Mouse (Mus musculus) CD4-positive, CD25-positive, alpha-beta regulatory T cell, adult 4 months (primary cell): ENCODE data around the gene Gm3336. TPM values are rescaled to one million over a fixed set of nuclear protein-coding genes. Genes with fewer than 3 reads are reported as not detected.

Experiments
- ATAC-seq: one replicate; pipeline ENCODE4 v1.8.0; 2017
- polyA plus RNA-seq, 2 experiments: library from polyadenylated mRNA; unstranded; fragments of 100-300 nt; shearing (Covaris generic); gene quantifications; one replicate each; pipeline ENCODE4 v1.2.1; 2017

Gene Gm3336
- polyA plus RNA-seq, 2 experiments from 2014 or later: not detected

GRCm38 (mm10) chr8:70719796-70720270 lies 1.5 kb downstream of the Gm3336 start:
- ATAC-seq: no peak

GRCm38 (mm10) chr8:70720739-70721138 lies 2.4 kb downstream of the Gm3336 start:
- peak; percentile 65 for ATAC-seq

GRCm38 (mm10) chr8:70721601-70722000 lies 3.3 kb downstream of the Gm3336 start:
- ATAC-seq: no peak

- no peak for ATAC-seq
Observed at GRCm38 (mm10) chr8:70723486-70724210, 5.3 kb downstream of the Gm3336 start, which contains the start of gene Pde4c. Gene Pde4c, plus strand, starts transcription at chr8:70723720.

- ATAC-seq: no peak
Observed at GRCm38 (mm10) chr8:70724216-70724615, 5.9 kb downstream of the Gm3336 start.

- ATAC-seq: no peak
Observed at GRCm38 (mm10) chr8:70725792-70726447, 7.6 kb downstream of the Gm3336 start.

- no peak for ATAC-seq
Observed at GRCm38 (mm10) chr8:70726721-70727120, 8.4 kb downstream of the Gm3336 start.

GRCm38 (mm10) chr8:70729808-70730475 lies 11.6 kb downstream of the Gm3336 start:
- peak; percentile 75 for ATAC-seq

- ATAC-seq: no peak
Observed at GRCm38 (mm10) chr8:70730956-70731355, 12.6 kb downstream of the Gm3336 start.

- no peak for ATAC-seq
Observed at GRCm38 (mm10) chr8:70737705-70738104, 19.4 kb downstream of the Gm3336 start.

- no peak for ATAC-seq
Observed at GRCm38 (mm10) chr8:70738211-70738610, 19.9 kb downstream of the Gm3336 start.

GRCm38 (mm10) chr8:70741661-70742060 lies 23.3 kb downstream of the Gm3336 start:
- no peak for ATAC-seq

GRCm38 (mm10) chr8:70742176-70742575 lies 23.8 kb downstream of the Gm3336 start:
- no peak for ATAC-seq

- peak; percentile 55 for ATAC-seq
Observed at GRCm38 (mm10) chr8:70742981-70743655, 24.8 kb downstream of the Gm3336 start.

GRCm38 (mm10) chr8:70743656-70744590 lies 25.6 kb downstream of the Gm3336 start:
- peak; percentile 65 for ATAC-seq

GRCm38 (mm10) chr8:70744806-70745205 lies 26.5 kb downstream of the Gm3336 start:
- peak; percentile 56 for ATAC-seq

GRCm38 (mm10) chr8:70745691-70746220 lies 27.4 kb downstream of the Gm3336 start:
- no peak for ATAC-seq

- no peak for ATAC-seq
Observed at GRCm38 (mm10) chr8:70746676-70747075, 28.3 kb downstream of the Gm3336 start.

GRCm38 (mm10) chr8:70747211-70747890 lies 29.0 kb downstream of the Gm3336 start:
- ATAC-seq: no peak

- ATAC-seq: no peak
Observed at GRCm38 (mm10) chr8:70748246-70749096, 30.1 kb downstream of the Gm3336 start.
